Comparison of ENCODE assay signal across 26 mouse cellular contexts in the genomic region with DNA sequence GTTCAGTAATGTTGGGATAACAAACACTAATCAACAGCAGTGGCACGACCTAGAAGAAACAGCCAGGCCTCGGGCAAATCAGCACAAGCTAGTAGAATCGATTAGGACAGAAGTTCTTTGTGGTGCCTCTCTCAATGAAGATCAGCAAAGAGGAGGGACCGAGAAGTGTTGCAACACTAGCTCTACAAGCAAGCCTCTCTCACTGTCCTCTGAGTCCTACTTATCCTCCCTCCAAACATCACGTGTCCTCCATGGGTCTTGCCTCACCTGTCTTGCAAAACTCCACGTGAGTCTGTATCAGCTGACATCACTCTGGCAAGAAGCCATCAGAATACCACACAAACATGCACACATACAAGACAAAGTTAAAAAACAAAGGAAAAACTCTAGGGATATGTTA.
"Had no signal": no experiment of that assay in that cellular context is flagged by ENCODE, and none has a peak within 500 bp of the region (broad histone marks: within the 10 kb centered on the region; RNA-seq: fewer than 3 reads in every experiment).

No protein-coding gene starts in this region.

- H3K9ac ChIP-seq: heart, embryonic 12.5 days; hindbrain, embryonic 12.5 days; hindbrain, embryonic 14.5 days; intestine, embryonic 15.5 days; kidney, embryonic 15.5 days; limb, embryonic 12.5 days had no signal

- H3K27ac ChIP-seq: gastrocnemius, adult 2 months; heart, embryonic 10.5 days; hindbrain, embryonic 10.5 days; hindbrain, embryonic 12.5 days; hindbrain, embryonic 14.5 days; intestine, embryonic 15.5 days; kidney, embryonic 15.5 days; kidney, postnatal 0 days; left cerebral cortex, adult 2 months; limb, embryonic 10.5 days; limb, embryonic 12.5 days had no signal

- H3K9me3 ChIP-seq: heart, embryonic 10.5 days; heart, embryonic 12.5 days; hindbrain, embryonic 10.5 days; hindbrain, embryonic 12.5 days; intestine, embryonic 15.5 days; kidney, embryonic 15.5 days; limb, embryonic 10.5 days had no signal

- DNase-seq: gastrocnemius, adult 2 months; gastrocnemius, postnatal 10 days; gastrocnemius, postnatal 25 days; heart, postnatal 10 days; heart, postnatal 4 days; kidney, adult 11 months; kidney, adult 2 months; kidney, adult 9 months; kidney, postnatal 14 days; kidney, postnatal 36 days; layer of hippocampus, adult 9-11 months; layer of hippocampus, postnatal 36 days; liver had no signal

- H3K4me2 ChIP-seq: heart, embryonic 12.5 days; hindbrain, embryonic 12.5 days; hindbrain, embryonic 14.5 days; intestine, embryonic 15.5 days; kidney, embryonic 15.5 days; limb, embryonic 12.5 days had no signal

- H3K4me1 ChIP-seq: heart, embryonic 10.5 days; heart, embryonic 12.5 days; hindbrain, embryonic 10.5 days; hindbrain, embryonic 12.5 days; intestine, embryonic 15.5 days; kidney, embryonic 15.5 days; limb, embryonic 10.5 days; limb, embryonic 12.5 days had no signal

- H3K36me3 ChIP-seq: heart, embryonic 10.5 days; heart, embryonic 12.5 days; hindbrain, embryonic 10.5 days; hindbrain, embryonic 12.5 days; intestine, embryonic 15.5 days; kidney, embryonic 15.5 days; limb, embryonic 10.5 days; limb, embryonic 12.5 days had no signal

- ATAC-seq: hindbrain, embryonic 16.5 days; inflammation-experienced regulatory T-cells, adult 6 months; intestine, embryonic 15.5 days had no signal

- H3K4me3 ChIP-seq: gastrocnemius, adult 2 months; heart, embryonic 10.5 days; heart, embryonic 12.5 days; hindbrain, embryonic 10.5 days; hindbrain, embryonic 12.5 days; intestine, embryonic 15.5 days; kidney, embryonic 15.5 days; left cerebral cortex, adult 2 months; limb, embryonic 10.5 days; limb, embryonic 12.5 days had no signal

- H3K27me3 ChIP-seq: heart, embryonic 12.5 days; hindbrain, embryonic 12.5 days; intestine, embryonic 15.5 days; kidney, embryonic 15.5 days; limb, embryonic 12.5 days had no signal
